Mouse (Mus musculus): ENCODE data around the gene Slit3. TPM values are rescaled to one million over a fixed set of nuclear protein-coding genes. Genes with fewer than 3 reads are reported as not detected.

The Slit3 gene
- polyA plus RNA-seq, 1 experiment from 2014 or later: 15.0 TPM

MicroRNA genes within 50 kb of the gene (microRNA counts, 519-probe panel; counts per million panel counts)
- 7,172 counts per million, percentile 69 among the panel's probes with 10 or more counts for microRNA mmu-miR-218

Small RNA genes lying within 50 kb of the gene (microRNA-seq; reads per million reads assigned to microRNA genes)
- 93.7 reads per million, percentile 49 among the genes with 10 or more reads in this experiment for gene Mir218-2

All from midbrain, embryonic 10.5 days (tissue).